Mouse (Mus musculus) layer of hippocampus, postnatal 25 days (tissue): ENCODE data around the gene Ext2. TPM values are rescaled to one million over a fixed set of nuclear protein-coding genes. Genes with fewer than 3 reads are reported as not detected.

Source experiments
- DNase-seq, 2 experiments: peaks; one replicate each; pipeline ENCODE4 v3.0.0; 2022; ENCODE audit warnings: mixed read lengths in 2 of 2, low spot score in 1 of 2; ENCODE audit errors: extremely low spot score in 1 of 2
- total RNA-seq, 2 experiments: library from RNA; stranded (reverse); gene quantifications; 2 replicates each; pipeline ENCODE4 v1.2.3; 2021

The Ext2 gene
- total RNA-seq, 2 experiments from 2014 or later = 50.2 to 51.0 TPM

- DNase-seq = no peak
Measured at GRCm38 (mm10) chr2:93647051-93647923, 175.1 kb downstream of the Ext2 start.

GRCm38 (mm10) chr2:93645626-93646320, 176.6 kb downstream of the Ext2 start:
- peak in 1 of 2 experiments; percentile 19 for DNase-seq

GRCm38 (mm10) chr2:93645197-93645596, 177.2 kb downstream of the Ext2 start:
- no peak for DNase-seq

GRCm38 (mm10) chr2:93644731-93645130, 177.6 kb downstream of the Ext2 start:
- DNase-seq = no peak

- no peak for DNase-seq
Measured at GRCm38 (mm10) chr2:93644234-93644633, 178.1 kb downstream of the Ext2 start.

- DNase-seq = no peak
Measured at GRCm38 (mm10) chr2:93643403-93643780, 179.0 kb downstream of the Ext2 start.

- DNase-seq = no peak
Measured at GRCm38 (mm10) chr2:93634609-93635008, 187.8 kb downstream of the Ext2 start.

GRCm38 (mm10) chr2:93624665-93625408, 197.5 kb downstream of the Ext2 start:
- no peak for DNase-seq

GRCm38 (mm10) chr2:93619208-93619849, 203.0 kb downstream of the Ext2 start:
- no peak for DNase-seq

- DNase-seq = no peak
Measured at GRCm38 (mm10) chr2:93618447-93619199, 203.7 kb downstream of the Ext2 start.

- no peak for DNase-seq
Measured at GRCm38 (mm10) chr2:93615845-93616689, 206.3 kb downstream of the Ext2 start.

- no peak for DNase-seq
Measured at GRCm38 (mm10) chr2:93613020-93613419, 209.3 kb downstream of the Ext2 start.

Other genes starting within 250 kb of the Ext2 start
- gene Alx4, start 180.2 kb downstream of the Ext2 start, total RNA-seq = under 1 TPM; 0.44 to 0.56 TPM
- 1 to 10 TPM; 2.1 to 3.2 TPM for gene Accs, start 27.4 kb upstream of the Ext2 start, total RNA-seq
- gene Accsl, start 46.6 kb upstream of the Ext2 start, total RNA-seq = under 1 TPM; 0.32 to 0.77 TPM
- 10 to 100 TPM; 52.7 to 63.8 TPM for gene Gm13889, start 134.6 kb upstream of the Ext2 start, total RNA-seq
- gene Gm27027, start 173.8 kb upstream of the Ext2 start, total RNA-seq = not detected
- 10 to 100 TPM; 21.5 to 28.5 TPM for gene Alkbh3, start 188.2 kb upstream of the Ext2 start, total RNA-seq